ENCODE assay signal across 8 mouse cellular contexts in the genomic region with DNA sequence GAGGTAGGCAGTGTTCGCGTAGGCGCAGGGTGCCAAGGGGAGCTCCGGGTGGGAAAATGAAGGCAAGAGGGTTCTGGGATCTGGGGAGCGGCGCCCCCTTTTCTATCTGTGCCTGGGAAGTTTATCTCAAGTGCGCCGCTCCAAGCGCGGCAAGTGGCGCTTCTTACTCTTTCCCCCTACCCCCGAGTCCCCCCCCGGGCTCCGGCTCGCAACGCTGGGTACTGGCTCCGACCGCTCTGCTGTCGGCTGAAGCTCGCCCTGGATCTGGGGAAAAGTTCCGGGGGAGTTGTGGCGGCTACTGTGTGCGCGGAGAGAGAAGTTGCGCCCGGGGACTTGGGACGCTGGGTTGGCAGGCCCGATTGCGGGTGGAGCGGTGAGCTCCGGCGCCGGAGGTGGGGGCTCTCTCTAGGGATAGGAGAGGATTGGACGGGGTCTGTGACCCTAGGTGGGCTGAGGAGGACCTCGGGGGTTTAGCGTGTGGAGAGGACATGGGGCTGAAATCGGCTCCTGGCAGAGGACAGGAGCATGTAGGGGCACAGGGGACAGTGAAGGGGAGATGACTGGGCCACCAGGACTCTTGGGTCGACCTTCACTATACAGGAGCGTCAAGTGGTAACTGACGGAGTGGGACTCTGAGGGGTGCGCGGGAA. TPM values are rescaled to one million over a fixed set of nuclear protein-coding genes. Genes with fewer than 3 reads are reported as not detected.
DNase-seq lines count a peak whose midpoint lies in the region; ATAC-seq and TF ChIP-seq lines count a peak whose summit lies in the region.

No protein-coding gene starts in this region.

- ATAC-seq in hindbrain, embryonic 11.5 days (ENCODE audit: low FRiP score), result peak; percentile 12; the same call in 1 of the 2 replicates
- ATAC-seq in liver, embryonic 12.5 days, result peak; percentile 14; the same call in 1 of the 2 replicates
- ATAC-seq in neural tube, embryonic 15.5 days (ENCODE audit: low FRiP score), result no peak; the same call in 1 of the 2 replicates

- WGBS in hindbrain, embryonic 11.5 days, result 2% methylated on average over 40 of the region's 42 CpGs
- 2% methylated on average over 42 of the region's 42 CpGs for WGBS in liver, embryonic 12.5 days (ENCODE audit: insufficient replicate concordance)
- under 1% methylated on average over 42 of the region's 42 CpGs for WGBS in neural tube, embryonic 15.5 days

- H3K4me1 ChIP-seq in embryonic fibroblast, embryonic 13.5 days (ENCODE audit: control insufficient read depth, insufficient read depth, low read length), result no peaks in the 10 kb centered on the region
- peaks cover 5% of the 10 kb centered on the region for H3K4me1 ChIP-seq in hindbrain, embryonic 11.5 days (replicated peaks; ENCODE audit: control insufficient read depth, insufficient read depth, low read length)
- H3K4me1 ChIP-seq in liver, embryonic 12.5 days, result peaks cover 20% of the 10 kb centered on the region
- peaks cover 48% of the 10 kb centered on the region for H3K4me1 ChIP-seq in neural tube, embryonic 15.5 days

- no peak for TF ChIP-seq CTCF in embryonic fibroblast, embryonic 13.5 days (IDR thresholded peaks at IDR 0.05; ENCODE audit: borderline replicate concordance, insufficient read depth, low read length)

- no peaks in the 10 kb centered on the region for H3K36me3 ChIP-seq in hindbrain, embryonic 11.5 days (ENCODE audit: control insufficient read depth, insufficient read depth, low read length)
- no peaks in the 10 kb centered on the region for H3K36me3 ChIP-seq in liver, embryonic 12.5 days
- no peaks in the 10 kb centered on the region for H3K36me3 ChIP-seq in neural tube, embryonic 15.5 days

- H3K27me3 ChIP-seq in hindbrain, embryonic 11.5 days (ENCODE audit: control insufficient read depth, insufficient read depth, low read length), result peaks cover 63% of the 10 kb centered on the region
- peaks cover 99% of the 10 kb centered on the region for H3K27me3 ChIP-seq in liver, embryonic 12.5 days (replicated peaks)
- peaks cover 66% of the 10 kb centered on the region for H3K27me3 ChIP-seq in neural tube, embryonic 15.5 days (replicated peaks)

- H3K9me3 ChIP-seq in hindbrain, embryonic 11.5 days (ENCODE audit: control insufficient read depth, low read length), result no peaks in the 10 kb centered on the region
- H3K9me3 ChIP-seq in liver, embryonic 12.5 days (replicated peaks), result no peaks in the 10 kb centered on the region
- H3K9me3 ChIP-seq in neural tube, embryonic 15.5 days (replicated peaks), result no peaks in the 10 kb centered on the region

- H3K4me2 ChIP-seq in hindbrain, embryonic 11.5 days (replicated peaks; ENCODE audit: low read depth, low read length), result peak overlapping the region; percentile 98
- H3K4me2 ChIP-seq in liver, embryonic 12.5 days, result peak overlapping the region; percentile 72
- H3K4me2 ChIP-seq in neural tube, embryonic 15.5 days, result peak overlapping the region; percentile 99

- DNase-seq in heart, adult 11 months, result peak; percentile 93
- no peak for DNase-seq in heart, postnatal 25 days (ENCODE audit: low spot score)
- DNase-seq in hindbrain, embryonic 11.5 days (ENCODE audit: low spot score), result peak; percentile 58
- no peak for DNase-seq in thymus, postnatal 36 days
- no peak for DNase-seq in layer of hippocampus, postnatal 25 days (ENCODE audit: extremely low spot score in 1 of 2, low spot score in 1 of 2)

- intact Hi-C loops in heart, postnatal 25 days (cut with DNase I), result no loop called here

- peak overlapping the region; percentile 56 for H3K4me3 ChIP-seq in embryonic fibroblast, embryonic 13.5 days (ENCODE audit: insufficient read depth, low read length)
- H3K4me3 ChIP-seq in hindbrain, embryonic 11.5 days (ENCODE audit: low read depth, low read length), result peak overlapping the region; percentile 66
- H3K4me3 ChIP-seq in liver, embryonic 12.5 days, result peak overlapping the region; percentile 50
- H3K4me3 ChIP-seq in neural tube, embryonic 15.5 days (replicated peaks), result peak overlapping the region; percentile 62

- H3K9ac ChIP-seq in hindbrain, embryonic 11.5 days (ENCODE audit: low read depth, low read length), result peak overlapping the region; percentile 63
- no peak overlapping the region for H3K9ac ChIP-seq in liver, embryonic 12.5 days
- peak overlapping the region; percentile 44 for H3K9ac ChIP-seq in neural tube, embryonic 15.5 days (replicated peaks)

- H3K27ac ChIP-seq in embryonic fibroblast, embryonic 13.5 days (ENCODE audit: insufficient read depth, low read length), result no peak overlapping the region
- peak overlapping the region; percentile 39 for H3K27ac ChIP-seq in hindbrain, embryonic 11.5 days (ENCODE audit: low read depth, low read length)
- no peak overlapping the region for H3K27ac ChIP-seq in liver, embryonic 12.5 days
- H3K27ac ChIP-seq in neural tube, embryonic 15.5 days (replicated peaks), result peak overlapping the region; percentile 75

- TF ChIP-seq POLR2A in embryonic fibroblast, embryonic 13.5 days (IDR thresholded peaks at IDR 0.05; ENCODE audit: low read depth, low read length), result no peak

RNA-seq across cellular contexts. Expression of gene Casz1, which starts 1.1 kb away (rescaled TPM):
- 10 to 100 TPM; 42.1 to 44.7 TPM for total RNA-seq in heart, postnatal 25 days (2021)
- not detected in 2 replicates for polyA plus RNA-seq in embryonic fibroblast, embryonic 13.5 days (2011; ENCODE audit: insufficient read length, low read depth, missing spikeins)
- 6.4 and 7.8 TPM in 2 replicates for polyA plus RNA-seq in hindbrain, embryonic 11.5 days (2014; fragmentation: Nextera tagmentation; extraction: Ambion mirVana)
- polyA plus RNA-seq in liver, embryonic 12.5 days (2016; fragmentation: Nextera tagmentation; extraction: Ambion mirVana), result 0.50 and 0.60 TPM in 2 replicates
- 11.0 and 12.3 TPM in 2 replicates for polyA plus RNA-seq in neural tube, embryonic 15.5 days (2015; fragmentation: Nextera tagmentation; extraction: Ambion mirVana)
- under 1 TPM; 0.49 to 0.75 TPM for total RNA-seq in layer of hippocampus, postnatal 25 days (2021)

Comparison
In these comparisons a context has a peak if more than half of its experiments do, and no peak if none do; other contexts are left out.
1. DNase-seq: peak in heart, adult 11 months (single experiment) and hindbrain, embryonic 11.5 days (single experiment); none in heart, postnatal 25 days (single experiment), thymus, postnatal 36 days (0 of 2) and layer of hippocampus, postnatal 25 days (0 of 2).
2. H3K27ac ChIP-seq: peak in hindbrain, embryonic 11.5 days (single experiment) and neural tube, embryonic 15.5 days (single experiment); none in embryonic fibroblast, embryonic 13.5 days (single experiment) and liver, embryonic 12.5 days (single experiment).
3. Peak in every context shown above with its lines, with median percentiles within 50 percentile points of each other: H3K4me3 ChIP-seq and H3K4me2 ChIP-seq.